Mouse (Mus musculus): ENCODE results near the gene Sh3bgr. TPM values are rescaled to one million over a fixed set of nuclear protein-coding genes. Genes with fewer than 3 reads are reported as not detected.
A peak's percentile ranks its signal among the peaks of the same experiment; 100 is the strongest.

Sh3bgr gene
- polyA plus RNA-seq, 1 experiment from 2014 or later = 1.9 TPM

- no peak overlapping the region for H3K4me3 ChIP-seq (ENCODE audit: low read depth, low read length)
- H3K4me2 ChIP-seq = 0 out of 2 replicates have a peak overlapping the region, but pooled peaks have one; percentile 10
- no peak overlapping the region for H3K9ac ChIP-seq
- ATAC-seq (ENCODE audit: insufficient read depth) (peak; percentile 86), DNase-seq (peak; percentile 43)
- no peaks in the 10 kb centered on the region for H3K36me3 ChIP-seq (ENCODE audit: insufficient read depth)
- TF ChIP-seq CTCF (IDR thresholded peaks at IDR 0.05; ENCODE audit: low read depth) = no peak
- 33% methylated on average over 2 of the region's 2 CpGs for WGBS
- H3K4me1 ChIP-seq (ENCODE audit: insufficient read depth) = no peaks in the 10 kb centered on the region; the same call in 1 of the 2 replicates
- H3K27me3 ChIP-seq (ENCODE audit: insufficient read depth, low read length) = no peaks in the 10 kb centered on the region
- no peak overlapping the region for H3K27ac ChIP-seq (ENCODE audit: low read depth)
- H3K9me3 ChIP-seq (ENCODE audit: low read depth, low read length) = no peaks in the 10 kb centered on the region; the same call in 1 of the 2 replicates
These were observed 24.9 kb upstream of the Sh3bgr start for GRCm38 (mm10) chr16:96175399-96175798.

DNA sequence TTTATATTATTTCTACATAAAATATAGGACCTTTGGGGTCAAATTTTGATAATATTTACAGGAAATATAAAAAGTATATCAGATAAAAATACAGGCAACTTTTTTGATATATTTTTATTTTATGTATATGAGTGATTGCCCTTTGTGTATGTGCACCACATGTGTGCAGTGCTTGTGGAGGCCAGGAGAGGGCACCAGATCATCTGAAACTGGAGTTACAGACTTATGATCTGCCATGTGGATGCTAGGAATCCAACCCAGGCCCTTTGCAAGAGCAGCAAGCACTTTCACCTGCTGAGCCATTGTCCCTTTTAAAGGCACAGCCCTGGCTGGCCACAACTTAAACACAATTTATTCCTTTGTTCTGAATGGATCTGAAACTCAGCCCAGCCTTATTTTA lies 21.1 kb upstream of the Sh3bgr start:
- TF ChIP-seq CTCF (IDR thresholded peaks at IDR 0.05; ENCODE audit: low read depth) = no peak
- Histone ChIP-seq H3K36me3 (ENCODE audit: insufficient read depth) (no peaks in the 10 kb centered on the region), H3K4me1 (ENCODE audit: insufficient read depth) (no peaks in the 10 kb centered on the region; the same call in 1 of the 2 replicates), H3K4me3 (ENCODE audit: low read depth, low read length) (no peak overlapping the region), H3K9me3 (ENCODE audit: low read depth, low read length) (no peaks in the 10 kb centered on the region; the same call in 1 of the 2 replicates), H3K27ac (ENCODE audit: low read depth) (no peak overlapping the region), H3K4me2 (no peak overlapping the region), H3K27me3 (ENCODE audit: insufficient read depth, low read length) (no peaks in the 10 kb centered on the region), H3K9ac (no peak overlapping the region)
- no peak for ATAC-seq (ENCODE audit: insufficient read depth)
- no peak for DNase-seq

GRCm38 (mm10) chr16:96187619-96188018 lies 12.6 kb upstream of the Sh3bgr start:
- ATAC-seq (ENCODE audit: insufficient read depth) (no peak), DNase-seq (no peak)
- no peaks in the 10 kb centered on the region for H3K9me3 ChIP-seq (ENCODE audit: low read depth, low read length)
- H3K4me1 ChIP-seq (ENCODE audit: insufficient read depth) = no peaks in the 10 kb centered on the region
- no peaks in the 10 kb centered on the region for H3K36me3 ChIP-seq (ENCODE audit: insufficient read depth)
- no peaks in the 10 kb centered on the region for H3K27me3 ChIP-seq (ENCODE audit: insufficient read depth, low read length)
- no peak for TF ChIP-seq CTCF (IDR thresholded peaks at IDR 0.05; ENCODE audit: low read depth)
- H3K27ac ChIP-seq (ENCODE audit: low read depth) = no peak overlapping the region
- WGBS = 84% methylated on average over 5 of the region's 5 CpGs
- no peak overlapping the region for H3K9ac ChIP-seq
- no peak overlapping the region for H3K4me2 ChIP-seq
- H3K4me3 ChIP-seq (ENCODE audit: low read depth, low read length) = no peak overlapping the region

GRCm38 (mm10) chr16:96191531-96192506 lies 8.4 kb upstream of the Sh3bgr start, which contains the start of gene Lca5l:
Lca5l (minus strand) TSS chr16:96192271.
- TF ChIP-seq CTCF (IDR thresholded peaks at IDR 0.05; ENCODE audit: low read depth) = no peak
- no peaks in the 10 kb centered on the region for H3K27me3 ChIP-seq (ENCODE audit: insufficient read depth, low read length)
- H3K36me3 ChIP-seq (ENCODE audit: insufficient read depth) = no peaks in the 10 kb centered on the region
- H3K9ac ChIP-seq = peak within 1 kb of the TSS; percentile 74
- DNase-seq (peak; percentile 100), ATAC-seq (ENCODE audit: insufficient read depth) (peak; percentile 99)
- H3K4me2 ChIP-seq = peak within 1 kb of the TSS; percentile 83
- no peaks in the 10 kb centered on the region for H3K4me1 ChIP-seq (ENCODE audit: insufficient read depth)
- no peaks in the 10 kb centered on the region for H3K9me3 ChIP-seq (ENCODE audit: low read depth, low read length)
- H3K27ac ChIP-seq (ENCODE audit: low read depth) = peak within 1 kb of the TSS; percentile 86
- under 1% methylated on average over 77 of the region's 77 CpGs for WGBS
- peak within 1 kb of the TSS; percentile 89 for H3K4me3 ChIP-seq (ENCODE audit: low read depth, low read length)

DNA sequence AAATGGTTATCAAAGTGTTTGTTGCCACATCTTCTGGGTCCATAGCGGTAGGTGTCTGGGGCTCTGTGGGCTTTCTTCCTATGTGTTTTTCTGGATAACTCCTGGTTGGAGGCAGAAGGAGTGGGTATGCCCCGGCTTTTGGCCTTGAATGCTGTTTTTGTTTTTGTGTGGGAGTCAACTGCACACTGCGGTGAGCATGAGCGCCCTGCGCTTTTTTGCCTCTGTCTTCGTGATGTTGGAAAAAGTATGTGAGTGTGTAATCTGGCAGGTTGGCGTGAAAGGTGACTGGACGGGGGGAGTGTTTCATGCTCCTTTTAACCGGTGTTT lies 415 bp downstream of the Sh3bgr start:
- WGBS = 35% methylated on average over 9 of the region's 9 CpGs
- Histone ChIP-seq H3K9ac (no peak overlapping the region), H3K27ac (ENCODE audit: low read depth) (peak overlapping the region; percentile 74; the same call in 1 of the 2 replicates), H3K27me3 (ENCODE audit: insufficient read depth, low read length) (no peaks in the 10 kb centered on the region), H3K4me1 (ENCODE audit: insufficient read depth) (peaks cover 6% of the 10 kb centered on the region; the same call in 1 of the 2 replicates), H3K4me2 (peak overlapping the region; percentile 54), H3K9me3 (ENCODE audit: low read depth, low read length) (no peaks in the 10 kb centered on the region), H3K36me3 (ENCODE audit: insufficient read depth) (no peaks in the 10 kb centered on the region), H3K4me3 (ENCODE audit: low read depth, low read length) (peak overlapping the region; percentile 14)
- DNase-seq (no peak), ATAC-seq (ENCODE audit: insufficient read depth) (no peak)
- TF ChIP-seq CTCF (IDR thresholded peaks at IDR 0.05; ENCODE audit: low read depth) = no peak

- H3K4me3 ChIP-seq (ENCODE audit: low read depth, low read length) = no peak overlapping the region
- DNase-seq = no peak
- WGBS = 63% methylated on average over 11 of the region's 11 CpGs
- no peak overlapping the region for H3K9ac ChIP-seq
- H3K27ac ChIP-seq (ENCODE audit: low read depth) = peak overlapping the region; percentile 3; the same call in 1 of the 2 replicates
- no peaks in the 10 kb centered on the region for H3K27me3 ChIP-seq (ENCODE audit: insufficient read depth, low read length)
- no peak overlapping the region; the same call in 1 of the 2 replicates for H3K4me2 ChIP-seq
- peaks cover 6% of the 10 kb centered on the region; the same call in 1 of the 2 replicates for H3K4me1 ChIP-seq (ENCODE audit: insufficient read depth)
- no peak for ATAC-seq (ENCODE audit: insufficient read depth)
- no peak for TF ChIP-seq CTCF (IDR thresholded peaks at IDR 0.05; ENCODE audit: low read depth)
- no peaks in the 10 kb centered on the region for H3K9me3 ChIP-seq (ENCODE audit: low read depth, low read length)
- no peaks in the 10 kb centered on the region for H3K36me3 ChIP-seq (ENCODE audit: insufficient read depth)
These were observed 1.4 kb downstream of the Sh3bgr start for GRCm38 (mm10) chr16:96201485-96202232.

- no peak for DNase-seq
- H3K9me3 ChIP-seq (ENCODE audit: low read depth, low read length) = no peaks in the 10 kb centered on the region
- ATAC-seq (ENCODE audit: insufficient read depth) = no peak
- no peak overlapping the region for H3K9ac ChIP-seq
- no peak overlapping the region for H3K27ac ChIP-seq (ENCODE audit: low read depth)
- H3K27me3 ChIP-seq (ENCODE audit: insufficient read depth, low read length) = no peaks in the 10 kb centered on the region
- no peak for TF ChIP-seq CTCF (IDR thresholded peaks at IDR 0.05; ENCODE audit: low read depth)
- WGBS = 81% methylated on average over 10 of the region's 10 CpGs
- no peaks in the 10 kb centered on the region for H3K36me3 ChIP-seq (ENCODE audit: insufficient read depth)
- H3K4me3 ChIP-seq (ENCODE audit: low read depth, low read length) = no peak overlapping the region
- H3K4me2 ChIP-seq = no peak overlapping the region
- no peaks in the 10 kb centered on the region for H3K4me1 ChIP-seq (ENCODE audit: insufficient read depth)
These were observed 9.5 kb downstream of the Sh3bgr start for GRCm38 (mm10) chr16:96209789-96210188.
